Mouse (Mus musculus) heart, postnatal 0 days (tissue): ENCODE measurements around the gene Fryl.

Experiments used
- CTCF ChIP-seq: IDR thresholded peaks from 2 replicates; pipeline ENCODE4 v1.5.1; 2016; ENCODE audit warnings: antibody characterized with exemption, control low read depth, low read depth
- EP300 ChIP-seq: IDR thresholded peaks from 2 replicates; pipeline ENCODE4 v1.6.1; 2016; ENCODE audit warnings: antibody characterized with exemption, low read depth

GRCm38 (mm10) chr5:73202077-73202476 is 54.3 kb downstream of the Fryl start:
- no peak for TF ChIP-seq CTCF
- TF ChIP-seq EP300: no peak
